Mouse (Mus musculus) liver, postnatal 0 days (tissue): Measurements from ENCODE around the gene Olfr750.

ENCODE experiments used
- CTCF ChIP-seq: sonication (generic); IDR thresholded peaks from 2 replicates; pipeline ENCODE4 v1.5.1; 2016; ENCODE audit warnings: antibody characterized with exemption, low read depth
- EP300 ChIP-seq: IDR thresholded peaks from 2 replicates; pipeline ENCODE4 v1.6.1; 2016; ENCODE audit warnings: antibody characterized with exemption, low read depth, mild to moderate bottlenecking

DNA sequence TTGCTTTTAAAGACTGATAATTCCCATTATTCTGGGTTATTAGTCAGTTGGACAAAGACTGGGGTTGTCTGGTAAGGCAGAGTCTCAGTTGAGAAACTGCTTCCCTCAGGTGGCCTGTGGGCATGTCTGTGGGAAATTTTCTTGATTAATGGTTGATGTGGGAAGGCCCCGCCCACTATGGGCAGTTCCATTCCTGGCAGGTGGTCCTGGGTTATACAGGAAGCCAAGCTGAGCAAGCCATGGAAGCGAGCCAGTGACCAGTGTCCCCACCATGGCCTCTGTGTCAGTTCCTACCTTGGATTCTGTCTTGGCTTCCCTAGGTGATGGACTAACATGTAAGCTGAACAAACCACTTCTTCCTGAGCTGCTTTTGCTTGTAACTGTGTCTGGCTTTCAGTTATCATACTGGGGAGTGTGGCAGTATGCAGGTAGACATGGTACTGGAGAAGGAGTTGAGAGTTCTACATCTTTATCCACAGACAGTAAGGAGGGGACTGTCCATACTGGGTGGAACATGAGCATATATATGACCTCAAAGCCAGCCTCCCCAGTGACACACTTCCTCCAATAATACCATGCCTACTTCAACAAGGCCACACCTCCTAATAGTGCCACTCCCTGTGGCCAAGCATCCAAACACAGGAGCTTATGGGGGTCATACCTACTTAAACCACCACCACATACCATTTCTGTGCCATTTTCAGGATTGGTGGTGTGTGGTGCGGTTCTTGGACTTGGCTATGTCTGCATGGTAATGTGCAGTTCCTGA lies 46.7 kb downstream of the Olfr750 start:
- TF ChIP-seq EP300 (no peak), CTCF (no peak)
